Mouse (Mus musculus) right cerebral cortex, postnatal 4 days (tissue): ENCODE measurements at regions not wholly inside any gene's neighbourhood (a gene's known extent, or its start where the extent isn't known, plus 50 kb on each side); places are given as distances from the start of the nearest gene placed in this dataset.

Source experiments
- DNase-seq: peaks from one replicate; pipeline ENCODE4 v3.0.0-alpha.2; 2022

GRCm38 (mm10) chr1:15155046-15155445 is 938.1 kb downstream of the 4930444P10Rik start:
- no peak for DNase-seq

GRCm38 (mm10) chr1:15153952-15154351 is 939.2 kb downstream of the 4930444P10Rik start:
- no peak for DNase-seq

- DNase-seq: no peak
Measured at GRCm38 (mm10) chr1:15143922-15144591, 949.1 kb downstream of the 4930444P10Rik start.

- no peak for DNase-seq
Measured at GRCm38 (mm10) chr1:15118462-15118861, 974.7 kb downstream of the 4930444P10Rik start.

- no peak for DNase-seq
Measured at GRCm38 (mm10) chr1:15111420-15111819, 981.7 kb downstream of the 4930444P10Rik start.

- DNase-seq: no peak
Measured at GRCm38 (mm10) chr1:15070331-15070730, 1022.8 kb downstream of the 4930444P10Rik start.

- DNase-seq: no peak
Measured at GRCm38 (mm10) chr1:15034047-15034446, 1059.1 kb downstream of the 4930444P10Rik start.

- no peak for DNase-seq
Measured at GRCm38 (mm10) chr1:15018460-15018779, 1074.7 kb downstream of the 4930444P10Rik start.

- DNase-seq: no peak
Measured at GRCm38 (mm10) chr1:15017689-15018459, 1075.3 kb downstream of the 4930444P10Rik start.

- no peak for DNase-seq
Measured at GRCm38 (mm10) chr1:15007663-15008344, 1085.3 kb downstream of the 4930444P10Rik start.

- DNase-seq: no peak
Measured at GRCm38 (mm10) chr1:14995348-14995747, 1097.8 kb downstream of the 4930444P10Rik start.

GRCm38 (mm10) chr1:14980093-14980711 is 1112.9 kb downstream of the 4930444P10Rik start:
- peak; percentile 55 for DNase-seq
